Mouse (Mus musculus) neutrophil, adult 59 days (primary cell): ENCODE results near the gene Vmn1r88. TPM values are rescaled to one million over a fixed set of nuclear protein-coding genes. Genes with fewer than 3 reads are reported as not detected.

Experiments used
- total RNA-seq, 2 experiments: library from RNA; stranded (reverse); gene quantifications; 1 replicate in 1 of 2; 2 replicates in 1 of 2; pipeline ENCODE4 v1.2.4; 2023

The Vmn1r88 gene
- total RNA-seq, result under 1 TPM in 1 of 2 experiments, not detected in 1; 0.07 TPM

GRCm38 (mm10) chr7:13159268-13159667 lies at the start of gene Vmn1r88:
Gene Vmn1r88, plus strand, starts transcription at chr7:13159568.

DNA sequence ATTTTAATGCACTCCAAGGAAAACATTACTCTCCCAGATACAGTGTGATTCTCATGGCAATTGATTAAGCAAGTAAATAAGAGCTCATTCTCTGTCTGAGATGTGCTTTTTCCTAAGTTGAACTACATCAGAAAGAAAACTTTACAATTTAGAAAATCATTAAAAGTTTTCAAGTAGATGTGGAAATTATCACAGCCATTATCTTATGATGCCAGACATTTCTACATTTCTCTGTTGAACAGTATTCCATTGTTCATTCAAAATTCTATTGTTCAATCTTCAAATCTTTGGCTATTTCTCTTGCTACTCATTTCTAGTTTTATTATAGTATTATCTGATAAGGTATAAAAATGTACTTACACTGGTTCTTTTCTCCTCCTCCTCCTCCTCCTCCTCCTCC lies 39.6 kb upstream of the Vmn1r88 start, which contains the start of gene Vmn1r86:
Vmn1r86 (minus strand) TSS at position 101 of the 400 bp plus-strand sequence.

DNA sequence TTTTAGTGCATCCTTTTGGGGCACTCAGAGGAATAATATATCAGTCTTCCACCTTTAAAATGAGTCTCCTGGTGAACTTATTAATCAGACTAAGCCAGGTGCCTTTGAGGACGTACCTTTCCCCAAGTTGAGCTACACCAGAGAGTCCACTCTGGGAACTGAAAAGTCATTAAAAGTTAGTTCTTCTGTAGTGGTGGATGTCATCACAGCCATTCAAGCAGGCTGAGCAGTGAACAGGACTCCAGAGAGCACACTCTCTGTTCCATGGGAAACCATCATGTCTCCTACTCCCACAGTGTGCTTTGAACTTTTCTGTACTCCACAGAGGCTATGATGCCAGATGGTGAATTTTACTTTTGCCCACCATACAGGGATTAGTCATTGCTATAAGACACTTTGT lies 19.3 kb upstream of the Vmn1r88 start, which contains the start of gene Vmn1r87:
Vmn1r87 (minus strand) TSS at position 101 of the 400 bp plus-strand sequence.

GRCm38 (mm10) chr7:13212720-13213119 lies 53.4 kb downstream of the Vmn1r88 start, which contains the start of gene Vmn1r89:
Gene Vmn1r89, plus strand, starts transcription at chr7:13213020.

Other genes starting within 250 kb of the Vmn1r88 start
- 100 to 1,000 TPM; 728 to 811 TPM for gene Rps5, start 237.3 kb upstream of the Vmn1r88 start, total RNA-seq
- gene Rnf225, start 232.2 kb upstream of the Vmn1r88 start, total RNA-seq, result under 1 TPM; 0.18 to 0.38 TPM
- 1 to 10 TPM; 2.2 to 3.3 TPM for gene Zfp324, start 193.7 kb upstream of the Vmn1r88 start, total RNA-seq
- gene Zfp446, start 181.7 kb upstream of the Vmn1r88 start, total RNA-seq, result 1 to 10 TPM; 1.7 to 1.9 TPM
- gene Slc27a5, start 161.4 kb upstream of the Vmn1r88 start, total RNA-seq, result not detected
- gene Trim28, start 160.5 kb upstream of the Vmn1r88 start, total RNA-seq, result 100 to 1,000 TPM; 149 to 185 TPM
- gene Zbtb45, start 149.5 kb upstream of the Vmn1r88 start, total RNA-seq, result 10 to 100 TPM; 11.2 to 12.6 TPM
- 100 to 1,000 TPM; 160 to 170 TPM for gene Chmp2a, start 124.8 kb upstream of the Vmn1r88 start, total RNA-seq
- gene Ube2m, start 121.3 kb upstream of the Vmn1r88 start, total RNA-seq, result 10 to 100 TPM; 90.7 to 95.5 TPM
- gene Mzf1, start 104.8 kb upstream of the Vmn1r88 start, total RNA-seq, result 1 to 10 TPM in 1 of 2 experiments, under 1 TPM in 1; 0.64 to 1.4 TPM
- gene Vmn1r85, start 64.4 kb upstream of the Vmn1r88 start, total RNA-seq, result not detected
- not detected for gene Vmn1r86, start 39.7 kb upstream of the Vmn1r88 start, total RNA-seq
- gene Vmn1r87, start 19.4 kb upstream of the Vmn1r88 start, total RNA-seq, result not detected
- gene Vmn1r89, start 53.5 kb downstream of the Vmn1r88 start, total RNA-seq, result not detected
- 10 to 100 TPM; 61.7 to 73.5 TPM for gene Lig1, start 117.7 kb downstream of the Vmn1r88 start, total RNA-seq
- gene Zswim9, start 119.2 kb downstream of the Vmn1r88 start, total RNA-seq, result 1 to 10 TPM; 1.5 to 5.8 TPM
- 1 to 10 TPM; 1.4 to 2.5 TPM for gene Pla2g4c, start 165.1 kb downstream of the Vmn1r88 start, total RNA-seq
- gene Cabp5, start 238.6 kb downstream of the Vmn1r88 start, total RNA-seq, result not detected